Mouse (Mus musculus) olfactory bulb, adult 2 months (tissue): Measurements from ENCODE around the gene Acvrl1.

Experiments used
- CTCF ChIP-seq: fragments of 200-500 bp; IDR thresholded peaks from 2 replicates; pipeline ENCODE4 v1.5.1; 2012; ENCODE audit warnings: low read depth, mild to moderate bottlenecking, low read length, moderate library complexity; ENCODE audit not compliant: insufficient read depth
- POLR2A ChIP-seq: fragments of 200-500 bp; IDR thresholded peaks from 2 replicates; pipeline ENCODE4 v1.6.1; 2012; ENCODE audit warnings: mild to moderate bottlenecking, low read depth, low read length, moderate library complexity; ENCODE audit not compliant: insufficient read depth

- TF ChIP-seq CTCF (no peak), POLR2A (no peak)
Measured at GRCm38 (mm10) chr15:101088291-101088690, 40.0 kb upstream of the Acvrl1 start.
